Mouse (Mus musculus): ENCODE results near the gene Syngr3.

The Syngr3 gene

DNA sequence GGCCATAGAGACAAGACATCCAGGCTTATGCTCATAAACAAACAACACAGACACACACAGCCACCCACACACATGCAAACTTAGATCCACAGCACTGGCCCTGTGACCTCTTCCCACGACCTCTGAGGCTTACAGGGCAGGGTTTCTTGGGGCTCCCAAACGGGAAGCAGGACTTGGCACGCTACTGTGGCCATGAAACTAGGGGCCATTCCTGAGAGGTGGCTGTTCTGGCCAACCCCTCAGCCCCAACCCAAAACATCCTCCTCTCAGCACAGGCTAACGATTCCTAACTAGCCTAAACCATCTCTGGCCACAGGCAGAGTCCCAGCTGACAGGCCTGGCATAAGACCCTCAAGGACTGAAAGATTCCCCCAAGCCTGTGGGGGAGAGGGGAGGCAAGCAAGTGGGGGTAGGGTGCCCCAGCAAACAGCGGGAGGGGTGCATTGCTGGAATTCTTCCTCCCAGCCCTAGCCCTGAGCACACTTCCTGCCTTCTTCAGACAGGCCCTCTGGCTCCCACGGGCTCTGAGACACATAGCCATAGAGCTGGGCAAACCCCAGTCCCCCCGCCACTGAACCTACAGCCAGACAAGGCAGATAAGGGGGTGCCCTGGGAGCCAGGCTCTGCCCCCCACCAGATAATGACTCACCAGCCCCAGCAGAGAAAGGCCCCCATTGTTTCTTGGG, 45.6 kb downstream of the Syngr3 start:
- DNase-seq: no peak

- DNase-seq: no peak
Measured at GRCm38 (mm10) chr17:24642791-24643343, 46.9 kb downstream of the Syngr3 start.

- no peak for DNase-seq
Measured at GRCm38 (mm10) chr17:24641944-24642343, 47.8 kb downstream of the Syngr3 start.

DNA sequence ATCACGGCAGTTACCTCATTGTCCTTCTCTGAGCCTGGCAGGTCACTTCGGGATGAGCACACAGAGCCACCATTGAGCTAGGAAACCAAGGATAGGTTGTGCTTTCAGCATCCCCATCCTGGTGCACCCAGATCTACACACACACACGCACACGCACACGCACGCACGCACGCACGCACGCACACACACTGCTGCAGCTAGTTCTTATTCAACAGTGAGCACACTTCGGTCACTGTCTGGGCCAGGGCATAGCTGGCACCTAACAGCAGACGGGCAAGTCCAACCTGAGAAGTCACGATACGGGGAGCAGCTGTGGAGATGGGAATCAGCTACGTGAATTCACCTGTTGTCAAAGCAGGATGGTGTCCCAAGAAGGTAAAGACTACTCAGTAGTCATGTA, 49.2 kb downstream of the Syngr3 start:
- DNase-seq: no peak

- DNase-seq: no peak
Measured at GRCm38 (mm10) chr17:24640119-24640518, 49.6 kb downstream of the Syngr3 start.

DNA sequence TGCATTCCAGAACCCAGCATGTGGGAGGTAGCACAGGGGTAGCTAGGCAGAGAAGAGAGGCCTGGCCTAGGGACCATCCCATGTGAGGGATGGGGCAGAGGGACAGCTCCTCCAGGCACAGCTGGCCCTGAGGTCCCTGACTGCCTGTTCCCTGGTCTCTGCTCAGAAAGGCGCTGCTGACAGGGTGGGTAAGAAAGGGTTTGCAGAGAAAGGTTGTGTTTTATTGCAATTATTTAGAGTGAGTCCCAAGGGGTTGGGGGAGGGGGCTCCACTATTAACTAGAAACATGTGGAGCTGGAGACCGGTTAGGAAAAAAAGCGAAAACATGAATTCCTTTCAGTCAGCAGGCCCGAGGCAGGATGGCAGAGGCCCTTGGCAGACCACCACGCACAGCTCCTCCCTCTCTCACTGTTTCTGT, 50.2 kb downstream of the Syngr3 start:
- DNase-seq: no peak

DNA sequence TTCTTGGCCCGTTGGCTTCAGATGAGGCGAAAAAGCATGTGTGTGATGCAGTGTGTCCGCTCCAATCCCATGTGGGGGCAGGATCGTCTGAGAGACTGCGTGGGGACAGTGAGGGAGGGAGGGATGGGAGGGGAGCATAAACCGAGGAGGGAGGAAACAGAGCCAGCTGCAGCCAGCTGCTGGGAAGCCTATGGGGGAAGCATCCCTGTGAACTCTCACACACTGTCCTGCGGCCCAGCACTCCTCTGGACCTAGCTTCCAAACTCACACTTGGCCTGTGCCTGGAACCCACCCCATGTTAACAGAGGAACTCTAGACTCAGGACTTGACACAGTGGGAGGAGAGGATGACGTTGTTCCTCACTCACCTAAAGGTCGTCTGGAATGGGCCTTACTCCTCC, 50.9 kb downstream of the Syngr3 start:
- no peak for DNase-seq

- DNase-seq: no peak
Measured at GRCm38 (mm10) chr17:24638214-24638613, 51.5 kb downstream of the Syngr3 start.

DNA sequence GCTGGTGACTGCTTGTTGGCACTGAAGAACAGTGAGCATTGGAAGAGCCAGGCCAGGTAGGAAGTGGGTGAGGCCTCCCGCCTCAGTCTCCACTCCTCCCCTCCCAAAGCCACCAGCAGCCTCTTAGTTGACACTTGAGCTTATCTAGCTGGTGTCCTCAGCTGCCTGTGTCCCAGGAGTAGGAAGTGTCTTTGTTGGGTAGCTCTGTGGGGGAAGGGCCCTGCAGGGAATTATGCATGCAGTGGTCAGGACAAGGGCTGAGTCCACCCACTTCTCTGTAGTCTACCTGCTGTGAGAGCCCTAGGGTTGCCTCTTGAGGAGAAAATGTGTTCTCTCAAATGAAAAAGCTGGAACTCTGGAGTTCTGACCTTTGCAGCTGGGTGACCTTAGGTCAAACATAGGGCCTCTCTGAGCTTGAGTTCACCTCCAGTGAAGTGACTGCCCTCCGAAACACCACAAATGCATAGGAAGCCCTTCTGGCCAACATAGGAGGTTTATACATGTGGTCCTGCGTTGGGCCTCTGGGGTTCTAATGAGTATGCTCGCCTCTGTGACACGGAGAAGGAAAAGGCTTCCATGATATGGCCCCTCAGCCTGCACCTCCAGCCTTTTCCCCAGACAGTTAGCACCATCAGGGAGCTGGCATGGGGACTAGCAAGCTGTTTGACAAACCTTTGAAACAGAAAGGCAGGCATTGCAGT, 52.8 kb downstream of the Syngr3 start:
- no peak for DNase-seq

DNA sequence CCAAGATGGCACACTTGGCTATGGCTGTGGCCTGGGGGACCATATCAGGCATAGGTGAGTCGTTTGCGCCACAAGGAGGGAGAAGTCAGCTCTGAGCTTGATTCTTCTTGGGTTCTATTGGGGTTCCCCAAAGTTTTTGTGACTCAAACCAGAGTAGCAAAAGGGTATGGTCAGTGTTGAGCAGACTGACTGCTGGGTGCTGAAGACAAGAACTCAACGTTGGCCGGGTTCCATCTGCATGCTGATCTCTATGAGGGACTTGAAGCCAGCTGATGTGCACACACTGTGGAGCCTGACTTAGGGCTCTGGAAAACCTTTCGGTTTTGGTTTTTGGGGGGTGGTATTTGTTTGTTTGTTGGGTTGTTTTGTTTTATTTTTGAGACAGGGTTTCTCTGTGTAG, 54.1 kb downstream of the Syngr3 start:
- DNase-seq: no peak
